Mouse (Mus musculus) embryonic facial prominence, embryonic 12.5 days (tissue): Measurements from ENCODE around the gene Zbtb16. TPM values are rescaled to one million over a fixed set of nuclear protein-coding genes. Genes with fewer than 3 reads are reported as not detected.
A peak's percentile ranks its signal among the peaks of the same experiment; 100 is the strongest.

ENCODE experiments used
- ATAC-seq: fragments of 200-750 bp; cut with Nextera tagmentation; 2 replicates; pipeline ENCODE4 v1.8.0; 2017; ENCODE audit not compliant: insufficient number of reproducible peaks, insufficient read depth, low FRiP score, low TSS enrichment
- H3K27ac ChIP-seq: fragments of 300-500 bp; sonication (generic); 2 replicates; pipeline ENCODE4 v1.5.1; 2016; ENCODE audit warnings: mild to moderate bottlenecking
- H3K27me3 ChIP-seq: fragments of 300-500 bp; sonication (generic); 2 replicates; pipeline ENCODE4 v1.6.1; 2016; ENCODE audit warnings: mild to moderate bottlenecking, moderate library complexity
- H3K36me3 ChIP-seq: fragments of 300-500 bp; sonication (generic); 2 replicates; pipeline ENCODE4 v1.6.1; 2016; ENCODE audit warnings: mild to moderate bottlenecking
- H3K4me1 ChIP-seq: fragments of 300-500 bp; sonication (generic); 2 replicates; pipeline ENCODE4 v1.6.1; 2016
- H3K4me2 ChIP-seq: fragments of 300-500 bp; sonication (generic); replicated peaks from 2 replicates; pipeline ENCODE4 v1.6.1; 2016; ENCODE audit warnings: mild to moderate bottlenecking, moderate library complexity
- H3K4me3 ChIP-seq: fragments of 300-500 bp; sonication (generic); 2 replicates; pipeline ENCODE4 v1.5.1; 2016; ENCODE audit warnings: mild to moderate bottlenecking
- H3K9ac ChIP-seq: fragments of 300-500 bp; sonication (generic); 2 replicates; pipeline ENCODE4 v1.6.1; 2016; ENCODE audit warnings: mild to moderate bottlenecking, moderate library complexity
- H3K9me3 ChIP-seq: fragments of 300-500 bp; sonication (generic); 2 replicates; pipeline ENCODE4 v1.6.1; 2016; ENCODE audit warnings: mild to moderate bottlenecking, moderate library complexity
- WGBS: fragments of 180-500 bp; shearing (Covaris S2); methylation state at CpG from one replicate; pipeline ENCODE4 v1.1.7; 2016; 5-methylcytosine and 5-hydroxymethylcytosine counted together
- polyA plus RNA-seq: library from polyadenylated mRNA; unstranded; fragments of >200 nt; fragmentation: Nextera tagmentation; extraction: Ambion mirVana; gene quantifications from 2 replicates; pipeline ENCODE4 v1.2.1, GENCODE M21; 2016

The Zbtb16 gene
- polyA plus RNA-seq, 1 experiment from 2014 or later = 4.1 TPM

DNA sequence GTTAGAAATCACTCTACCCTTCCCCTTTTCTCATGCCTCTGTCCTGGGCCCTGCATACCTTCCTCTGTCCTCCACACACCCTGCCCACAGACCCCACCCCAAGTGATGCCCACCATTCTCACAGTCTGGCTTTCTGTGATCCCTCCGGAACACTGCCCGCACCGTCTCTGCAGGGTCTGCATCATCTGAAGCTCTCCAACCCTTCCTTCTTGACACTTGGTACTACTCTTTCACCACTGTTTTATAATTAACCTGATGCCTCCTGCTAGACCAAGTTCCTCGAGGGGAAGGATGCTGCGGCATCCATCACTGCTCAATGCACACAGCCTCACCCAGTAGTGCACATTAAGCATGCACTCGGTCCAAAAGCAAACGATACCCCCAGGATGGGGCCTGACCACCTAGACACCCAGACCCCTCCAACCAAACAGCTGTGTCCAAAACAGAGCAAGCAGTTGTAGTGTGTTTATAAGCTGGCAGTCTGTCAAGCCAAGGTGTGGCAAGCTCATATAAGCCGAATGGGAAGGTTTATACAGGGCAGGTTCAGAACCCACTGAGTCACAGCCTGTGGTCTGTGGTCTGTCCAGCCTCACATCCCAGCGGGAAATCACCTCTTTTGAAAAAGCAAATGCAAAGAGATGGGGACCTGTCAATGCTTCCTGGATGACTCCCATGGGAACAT is 97.1 kb downstream of the Zbtb16 start:
- no peak overlapping the region for H3K4me3 ChIP-seq
- H3K27me3 ChIP-seq = peaks cover 9% of the 10 kb centered on the region; the same call in 1 of the 2 replicates
- H3K27ac ChIP-seq = no peak overlapping the region
- H3K4me2 ChIP-seq = no peak overlapping the region
- ATAC-seq = no peak
- no peaks in the 10 kb centered on the region for H3K9me3 ChIP-seq
- no peak overlapping the region for H3K9ac ChIP-seq
- no peaks in the 10 kb centered on the region for H3K36me3 ChIP-seq
- peaks cover 61% of the 10 kb centered on the region for H3K4me1 ChIP-seq
- WGBS = 83% methylated on average over 9 of the region's 9 CpGs

DNA sequence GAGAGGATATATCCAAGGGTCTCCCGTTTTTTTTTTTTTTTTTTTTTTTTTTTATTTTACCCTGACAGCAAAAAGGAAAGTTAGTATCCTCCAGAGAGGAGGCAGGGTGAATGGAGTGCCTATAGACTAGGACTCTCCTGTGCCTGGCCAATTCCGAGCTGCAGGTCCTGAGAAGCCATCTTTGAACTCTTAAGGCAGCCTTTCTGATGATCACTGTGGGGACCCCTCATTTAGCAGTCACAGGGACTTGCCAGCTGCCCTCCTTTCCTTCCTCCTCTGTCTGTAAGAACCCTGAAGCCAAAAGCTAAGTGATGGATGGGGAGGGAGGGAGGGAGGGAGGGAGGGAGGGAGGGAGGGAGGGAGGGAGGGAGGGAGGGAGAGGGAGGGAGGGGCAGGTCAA is 98.1 kb downstream of the Zbtb16 start:
- 21% methylated on average over 2 of the region's 2 CpGs for WGBS
- H3K9ac ChIP-seq = no peak overlapping the region
- H3K27me3 ChIP-seq = peaks cover 9% of the 10 kb centered on the region; the same call in 1 of the 2 replicates
- H3K4me1 ChIP-seq = peaks cover 71% of the 10 kb centered on the region
- no peak overlapping the region for H3K4me3 ChIP-seq
- peak overlapping the region; percentile 20; the same call in 1 of the 2 replicates for H3K4me2 ChIP-seq
- H3K36me3 ChIP-seq = no peaks in the 10 kb centered on the region
- H3K27ac ChIP-seq = peak overlapping the region; percentile 75
- no peaks in the 10 kb centered on the region for H3K9me3 ChIP-seq
- ATAC-seq = no peak

DNA sequence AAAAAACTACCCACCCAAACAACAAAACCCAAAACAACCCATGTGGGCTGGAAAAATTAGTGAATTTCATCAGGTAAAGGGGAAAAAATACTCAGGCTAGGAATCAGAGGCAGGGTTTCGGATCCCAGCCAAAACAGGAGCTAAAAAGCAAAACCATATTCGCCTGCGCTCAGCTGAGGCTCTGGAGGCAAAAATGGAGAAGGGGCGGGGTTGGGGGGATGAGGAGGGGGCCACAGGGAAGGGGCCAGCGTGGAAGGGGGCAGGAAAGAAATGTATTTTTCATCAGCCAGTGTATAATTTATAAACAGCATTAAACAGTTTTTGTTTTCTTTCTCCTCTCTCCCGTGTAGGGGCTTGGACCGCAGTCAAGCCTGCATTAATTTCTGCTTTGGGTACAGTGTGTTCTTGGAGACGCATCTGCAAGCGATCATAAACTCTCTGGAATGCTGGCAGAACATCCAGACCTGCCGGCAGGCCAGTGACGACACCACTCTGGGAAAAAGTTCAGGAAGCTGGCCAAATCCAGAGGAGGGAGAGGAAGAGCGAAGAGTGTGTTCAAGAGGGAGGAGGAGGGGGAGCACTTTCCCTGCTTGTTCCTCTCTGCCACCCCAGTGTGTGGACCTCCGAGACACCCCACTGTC is 98.7 kb downstream of the Zbtb16 start:
- H3K27me3 ChIP-seq = peaks cover 12% of the 10 kb centered on the region
- peaks cover 72% of the 10 kb centered on the region for H3K4me1 ChIP-seq
- H3K36me3 ChIP-seq = no peaks in the 10 kb centered on the region
- no peaks in the 10 kb centered on the region for H3K9me3 ChIP-seq
- H3K4me2 ChIP-seq = peak overlapping the region; percentile 20
- H3K9ac ChIP-seq = no peak overlapping the region
- peak; percentile 37 for ATAC-seq
- 19% methylated on average over 13 of the region's 13 CpGs for WGBS
- peak overlapping the region; percentile 75 for H3K27ac ChIP-seq
- H3K4me3 ChIP-seq = no peak overlapping the region

DNA sequence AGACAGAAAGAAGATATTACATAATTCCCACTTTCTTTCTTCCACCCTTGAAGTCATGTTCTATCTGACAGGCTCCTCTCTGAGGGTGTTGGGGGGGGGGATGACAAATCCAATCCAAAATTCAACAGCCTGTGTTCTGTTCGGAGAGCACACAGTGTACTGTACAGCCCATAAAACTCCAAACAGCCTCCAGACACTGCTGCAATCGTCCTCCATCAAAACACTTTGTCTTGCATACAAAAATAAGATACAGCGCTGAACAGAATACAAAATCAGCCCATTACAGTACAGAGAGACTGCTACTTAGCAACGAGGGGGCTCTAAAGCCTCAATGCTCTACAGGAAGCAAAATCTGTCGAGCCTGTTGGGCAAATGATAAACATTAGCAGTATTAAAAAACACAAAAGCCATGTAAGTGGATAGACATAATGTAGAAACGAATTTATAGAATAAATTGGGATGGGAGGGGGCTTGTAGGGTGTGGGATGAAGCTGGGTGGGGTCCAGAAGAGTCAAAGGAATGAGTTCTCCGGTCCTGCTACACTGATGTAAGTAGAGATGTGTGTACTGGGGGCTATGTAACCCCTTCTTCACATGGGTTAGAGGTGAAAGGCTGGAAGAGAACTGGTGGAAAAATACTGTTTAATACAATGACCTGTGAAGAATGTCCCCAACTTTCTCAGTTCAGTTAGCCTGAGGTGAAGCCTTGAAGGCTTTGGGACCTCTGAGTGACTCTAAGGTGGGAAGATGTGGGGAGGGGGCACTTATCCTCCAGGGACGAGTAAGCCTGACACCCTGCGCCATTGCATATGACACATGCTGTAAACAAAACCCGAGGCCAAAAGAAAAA is 99.4 kb downstream of the Zbtb16 start:
- H3K9ac ChIP-seq = no peak overlapping the region
- peak overlapping the region; percentile 20; the same call in 1 of the 2 replicates for H3K4me2 ChIP-seq
- 52% methylated on average over 10 of the region's 10 CpGs for WGBS
- no peaks in the 10 kb centered on the region for H3K9me3 ChIP-seq
- 0 out of 2 replicates have a peak overlapping the region, but pooled peaks have one; percentile 37 for H3K27ac ChIP-seq
- peaks cover 19% of the 10 kb centered on the region for H3K27me3 ChIP-seq
- H3K4me3 ChIP-seq = no peak overlapping the region
- peaks cover 72% of the 10 kb centered on the region for H3K4me1 ChIP-seq
- ATAC-seq = no peak
- no peaks in the 10 kb centered on the region for H3K36me3 ChIP-seq

DNA sequence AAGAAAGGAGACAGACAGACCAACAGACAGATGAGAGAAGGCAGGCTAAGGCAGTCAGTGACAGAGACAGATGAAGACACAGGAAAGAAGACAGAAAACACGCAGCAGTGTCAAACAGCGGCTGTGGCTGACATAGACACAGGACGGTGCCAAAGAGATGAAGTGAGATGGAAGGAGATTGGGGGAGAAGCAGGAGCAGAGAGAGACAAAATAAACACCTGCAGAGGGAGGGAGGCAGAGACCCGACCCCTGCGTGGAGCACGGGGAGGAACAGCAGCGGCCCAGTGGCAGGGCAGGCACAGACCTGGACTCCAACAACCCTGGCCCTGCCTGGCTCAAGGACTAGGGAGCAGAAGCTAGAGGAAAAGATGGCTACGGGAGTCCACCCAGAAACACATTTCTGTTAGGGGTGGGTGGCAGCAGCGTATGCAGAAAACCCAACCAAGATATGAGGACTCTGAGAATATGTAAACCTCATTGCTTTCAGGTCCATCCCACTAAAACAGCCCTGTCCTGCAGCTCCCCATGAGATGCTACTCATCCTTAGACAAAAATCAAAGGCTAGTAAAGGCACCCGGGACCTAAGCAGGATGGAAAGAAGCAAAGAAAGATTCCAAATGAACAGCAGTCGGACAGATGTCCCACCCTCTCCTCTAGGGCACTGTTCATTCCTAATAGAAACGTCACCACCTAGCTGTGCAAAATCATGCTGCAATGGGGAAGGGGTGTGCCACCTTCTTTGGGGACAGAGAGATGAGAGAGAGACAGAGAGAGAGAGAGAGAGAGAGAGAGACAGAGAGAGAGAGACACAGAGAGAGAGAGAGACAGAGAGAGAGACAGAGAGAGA is 100.3 kb downstream of the Zbtb16 start:
- H3K4me3 ChIP-seq = no peak overlapping the region
- H3K9ac ChIP-seq = 0 out of 2 replicates have a peak overlapping the region, but pooled peaks have one; percentile 7
- peaks cover 24% of the 10 kb centered on the region for H3K27me3 ChIP-seq
- no peaks in the 10 kb centered on the region for H3K36me3 ChIP-seq
- 52% methylated on average over 12 of the region's 12 CpGs for WGBS
- H3K4me2 ChIP-seq = no peak overlapping the region
- H3K27ac ChIP-seq = no peak overlapping the region
- H3K9me3 ChIP-seq = no peaks in the 10 kb centered on the region
- peaks cover 63% of the 10 kb centered on the region for H3K4me1 ChIP-seq
- ATAC-seq = no peak

DNA sequence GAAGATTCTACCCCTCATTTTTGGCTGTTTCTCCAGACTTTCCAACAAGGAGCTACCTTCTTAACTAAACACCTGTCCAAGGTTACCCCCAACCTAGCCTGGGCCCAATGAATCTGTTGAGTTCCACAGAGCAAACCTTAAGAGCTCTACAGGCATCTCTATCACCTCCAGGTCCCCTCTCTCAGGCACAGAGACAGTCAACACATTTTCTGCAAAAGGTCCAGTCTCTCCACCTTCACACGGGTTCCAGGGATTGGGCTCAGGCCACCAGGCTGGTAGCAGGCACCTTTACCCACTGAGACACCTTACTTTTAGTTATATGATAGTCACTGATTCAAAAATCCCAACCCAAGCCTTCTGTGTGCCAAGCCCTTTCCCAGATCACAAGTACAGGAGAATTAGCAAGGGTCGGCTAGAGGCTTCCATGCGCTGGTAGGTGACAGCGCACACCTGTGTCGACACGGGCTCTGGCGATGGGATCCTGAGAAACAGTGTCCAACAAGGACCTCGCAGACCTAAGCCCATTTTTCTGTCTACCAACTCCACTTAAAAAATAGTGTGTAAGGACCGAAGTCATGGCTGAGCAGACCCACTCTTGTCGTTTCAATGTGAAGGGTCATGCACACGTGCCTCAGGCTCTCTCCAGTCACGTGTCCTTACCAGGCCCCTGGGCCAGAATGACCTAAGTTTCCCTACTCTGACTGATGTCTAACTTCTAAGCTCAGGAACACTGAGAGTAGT is 101.1 kb downstream of the Zbtb16 start:
- H3K4me3 ChIP-seq = no peak overlapping the region
- H3K9me3 ChIP-seq = no peaks in the 10 kb centered on the region
- H3K36me3 ChIP-seq = no peaks in the 10 kb centered on the region
- peaks cover 58% of the 10 kb centered on the region for H3K4me1 ChIP-seq
- H3K27me3 ChIP-seq = peaks cover 25% of the 10 kb centered on the region
- H3K4me2 ChIP-seq = no peak overlapping the region
- H3K27ac ChIP-seq = no peak overlapping the region
- no peak for ATAC-seq
- H3K9ac ChIP-seq = 0 out of 2 replicates have a peak overlapping the region, but pooled peaks have one; percentile 7
- WGBS = 82% methylated on average over 12 of the region's 12 CpGs

DNA sequence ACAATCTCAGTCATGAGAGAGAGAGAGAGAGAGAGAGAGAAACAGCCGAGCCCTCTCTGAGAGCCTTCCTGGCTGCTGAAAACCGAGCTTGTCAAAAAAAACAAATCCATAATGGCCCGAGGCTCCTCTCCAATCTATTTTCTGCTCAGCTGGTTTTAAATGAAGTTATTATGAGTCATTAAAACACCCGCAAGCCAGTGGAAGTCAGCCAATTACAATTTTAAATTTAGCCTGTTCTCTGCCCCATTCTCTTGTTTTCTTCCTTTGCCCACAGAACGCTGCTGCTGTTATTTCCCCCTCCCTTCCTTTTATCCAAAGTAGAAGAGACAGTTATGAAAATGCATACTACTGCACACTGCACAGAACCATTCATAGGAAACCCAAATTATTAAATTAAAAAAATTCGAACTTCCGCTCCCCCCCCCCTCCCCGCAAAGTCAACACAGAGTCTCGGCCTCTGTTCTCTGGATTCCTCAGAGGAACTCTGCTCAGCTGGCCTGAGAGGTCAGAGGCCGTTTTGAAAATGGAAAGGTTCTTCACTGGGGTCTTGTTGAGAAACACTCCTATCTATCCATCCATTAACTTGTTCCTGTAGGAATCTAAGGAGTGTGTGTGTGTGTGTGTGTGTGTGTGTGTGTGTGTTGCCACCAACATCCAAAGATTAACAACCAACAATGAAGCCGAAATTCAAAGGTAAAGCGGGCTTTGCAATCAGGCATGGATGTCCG is 102.0 kb downstream of the Zbtb16 start:
- no peak overlapping the region for H3K4me3 ChIP-seq
- H3K4me1 ChIP-seq = peaks cover 57% of the 10 kb centered on the region
- H3K9me3 ChIP-seq = no peaks in the 10 kb centered on the region
- H3K4me2 ChIP-seq = no peak overlapping the region
- ATAC-seq = no peak
- WGBS = 26% methylated on average over 13 of the region's 13 CpGs
- H3K9ac ChIP-seq = no peak overlapping the region
- H3K36me3 ChIP-seq = no peaks in the 10 kb centered on the region
- peaks cover 25% of the 10 kb centered on the region for H3K27me3 ChIP-seq
- no peak overlapping the region for H3K27ac ChIP-seq

DNA sequence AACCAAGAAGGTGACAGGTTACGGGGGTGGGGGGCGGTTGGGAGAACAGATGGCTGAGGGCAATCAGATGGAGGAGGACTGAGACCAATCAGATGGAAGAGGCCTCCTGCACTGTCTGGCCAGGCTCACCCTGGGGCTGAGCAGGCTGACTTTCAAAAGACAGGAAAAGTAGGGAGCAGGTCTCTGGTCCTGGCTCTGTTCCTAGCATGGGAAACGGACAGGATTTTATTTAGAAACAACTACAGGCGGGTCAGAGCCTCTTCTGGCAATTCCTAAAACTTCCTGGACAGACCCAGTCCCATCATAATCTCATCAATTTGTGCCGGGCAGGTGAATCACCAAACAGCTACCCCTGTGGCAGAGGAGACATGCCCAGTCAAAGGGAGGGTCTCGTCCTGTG is 102.9 kb downstream of the Zbtb16 start:
- Histone ChIP-seq H3K4me1 (peaks cover 62% of the 10 kb centered on the region), H3K9ac (no peak overlapping the region)

DNA sequence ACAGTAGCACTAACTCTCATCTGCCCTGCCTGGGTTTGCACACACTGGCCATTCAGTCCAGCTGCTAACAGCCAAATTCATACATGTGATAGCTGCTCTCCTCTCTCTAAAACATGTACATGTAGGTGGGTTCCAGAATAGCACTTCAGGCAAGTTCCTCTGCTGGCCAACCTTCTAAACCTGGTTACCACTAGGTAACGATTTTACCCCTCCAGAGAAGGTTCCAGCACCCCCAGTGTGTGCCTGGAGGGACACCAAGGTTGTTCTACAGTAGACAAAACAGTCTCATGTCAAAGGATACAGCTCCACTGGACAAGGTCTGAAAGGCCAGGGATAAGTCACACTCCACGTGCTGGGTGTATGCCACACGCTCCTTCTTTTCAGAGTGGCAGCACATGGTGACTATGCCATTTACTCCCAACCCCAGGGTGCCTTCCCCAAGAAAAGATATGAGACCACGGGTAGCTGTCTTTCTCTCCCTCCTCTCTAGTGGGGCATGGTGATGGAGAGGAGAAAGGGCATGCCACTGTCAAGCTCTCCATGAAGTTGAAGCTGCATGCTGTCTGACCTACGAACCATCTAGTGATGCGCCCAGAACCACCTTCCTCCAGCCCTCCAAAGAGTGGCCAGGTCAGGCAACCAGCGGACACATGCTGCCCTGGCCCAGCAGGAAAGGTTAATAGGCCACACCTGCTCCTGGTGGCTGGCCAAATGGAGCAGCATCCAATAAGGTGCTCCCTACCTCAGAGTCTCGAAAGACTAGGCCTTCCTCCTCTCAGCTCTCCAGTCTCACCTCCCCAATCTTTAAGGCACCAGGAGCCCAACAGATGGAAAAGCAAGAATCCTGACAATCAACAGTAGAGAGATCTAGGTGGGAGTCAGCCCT is 104.1 kb downstream of the Zbtb16 start:
- no peak overlapping the region for H3K27ac ChIP-seq
- no peak for ATAC-seq
- peaks cover 57% of the 10 kb centered on the region for H3K4me1 ChIP-seq
- no peak overlapping the region for H3K4me2 ChIP-seq
- no peak overlapping the region for H3K9ac ChIP-seq
- 81% methylated on average over 8 of the region's 8 CpGs for WGBS
- no peaks in the 10 kb centered on the region for H3K36me3 ChIP-seq
- no peak overlapping the region for H3K4me3 ChIP-seq
- peaks cover 25% of the 10 kb centered on the region for H3K27me3 ChIP-seq
- no peaks in the 10 kb centered on the region for H3K9me3 ChIP-seq

More for the DNA sequence above, 102.9 kb downstream of the Zbtb16 start:
- Histone ChIP-seq H3K36me3 (no peaks in the 10 kb centered on the region), H3K27me3 (peaks cover 25% of the 10 kb centered on the region), H3K4me3 (no peak overlapping the region), H3K27ac (no peak overlapping the region), H3K9me3 (no peaks in the 10 kb centered on the region), H3K4me2 (no peak overlapping the region)
- no peak for ATAC-seq
- WGBS = 62% methylated on average over 6 of the region's 6 CpGs
